Mouse (Mus musculus): ENCODE results near the gene Tmem11. TPM values are rescaled to one million over a fixed set of nuclear protein-coding genes. Genes with fewer than 3 reads are reported as not detected.

Tmem11 gene
- total RNA-seq, 2 experiments from 2014 or later: 41.3 to 46.3 TPM

- no peak for DNase-seq
These were observed 51.7 kb downstream of the Tmem11 start for GRCm38 (mm10) chr11:60827241-60827945.

DNA sequence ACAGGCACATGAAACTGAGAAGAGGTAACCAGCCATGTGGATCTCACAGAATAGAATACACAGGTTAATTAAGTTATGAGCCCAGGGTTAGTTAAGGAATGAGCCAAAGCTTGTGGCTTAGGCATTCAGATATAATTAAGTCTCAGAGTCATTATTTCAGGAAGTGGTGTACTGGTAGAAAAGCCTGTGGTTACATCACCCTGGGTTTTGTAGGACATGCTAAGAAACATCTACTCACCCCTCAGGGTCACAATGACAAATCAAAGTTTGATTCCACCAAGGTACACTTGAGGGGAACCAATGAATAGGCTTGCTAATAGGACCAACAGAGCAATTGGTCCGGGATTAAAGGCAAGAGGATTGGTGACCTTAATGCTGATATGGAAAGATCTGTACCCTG is 52.4 kb downstream of the Tmem11 start:
- no peak for DNase-seq

DNA sequence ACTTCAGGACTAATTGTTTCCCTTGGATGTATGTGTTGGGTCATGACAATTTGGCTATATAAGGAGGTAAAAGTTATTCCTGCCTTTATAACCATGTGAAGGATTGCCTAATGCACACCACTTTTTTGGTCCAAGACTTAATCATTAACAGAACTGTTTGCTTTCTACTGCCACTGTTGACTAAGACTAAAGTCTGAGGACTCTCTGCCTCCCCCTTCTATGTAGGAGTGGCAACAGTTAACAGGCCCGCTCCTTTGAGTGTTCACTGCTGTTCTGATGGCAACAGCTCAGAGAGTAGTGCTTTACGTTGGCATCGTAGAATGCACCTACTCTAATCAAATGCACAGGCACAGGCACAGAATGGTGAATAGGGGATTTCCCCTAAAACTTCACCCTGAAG is 53.9 kb downstream of the Tmem11 start:
- no peak for DNase-seq

GRCm38 (mm10) chr11:60823771-60824170 is 55.3 kb downstream of the Tmem11 start:
- no peak for DNase-seq

DNA sequence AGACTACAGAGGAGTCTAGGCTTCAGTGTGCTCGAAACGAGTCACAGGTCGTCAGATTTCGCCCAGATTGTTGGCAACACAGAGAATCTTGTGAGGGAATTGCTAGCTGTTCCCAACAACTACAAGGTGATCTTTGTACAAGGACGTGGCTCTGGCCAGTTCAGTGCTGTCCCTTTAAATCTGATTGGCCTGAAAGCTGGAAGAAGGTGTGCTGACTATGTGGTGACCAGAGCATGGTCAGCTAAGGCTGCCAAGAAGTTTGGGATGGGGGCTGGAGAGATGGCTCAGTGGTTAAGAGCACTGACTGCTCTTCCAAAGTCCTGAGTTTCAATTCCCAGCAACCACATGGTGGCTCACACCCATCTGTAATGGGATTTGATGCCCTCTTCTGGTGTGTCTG is 62.7 kb downstream of the Tmem11 start:
- DNase-seq: no peak

Other genes starting within 250 kb of the Tmem11 start
- gene Llgl1, start 179.5 kb downstream of the Tmem11 start, total RNA-seq (2021): 10 to 100 TPM; 23.6 to 24.7 TPM
- gene Flii, start 152.0 kb downstream of the Tmem11 start, total RNA-seq (2021): 100 to 1,000 TPM; 137 to 162 TPM
- gene Mief2, start 150.9 kb downstream of the Tmem11 start, total RNA-seq (2021): 10 to 100 TPM; 27.7 to 38.1 TPM
- gene Top3a, start 101.9 kb downstream of the Tmem11 start, total RNA-seq (2021): 10 to 100 TPM in 1 of 2 experiments, 1 to 10 TPM in 1; 6.5 to 10.7 TPM
- gene Smcr8, start 101.7 kb downstream of the Tmem11 start, total RNA-seq (2021): 10 to 100 TPM; 23.7 to 24.9 TPM
- 10 to 100 TPM; 40.4 to 80.2 TPM for gene Shmt1, start 67.6 kb downstream of the Tmem11 start, total RNA-seq (2021)
- gene Dhrs7b, start 48.6 kb downstream of the Tmem11 start, total RNA-seq (2021): 10 to 100 TPM; 50.0 to 51.1 TPM
- gene Natd1, start 35.5 kb upstream of the Tmem11 start, total RNA-seq (2021): 10 to 100 TPM; 19.5 to 26.3 TPM
- gene Map2k3, start 52.8 kb upstream of the Tmem11 start, total RNA-seq (2021): 100 to 1,000 TPM in 1 of 2 experiments, 10 to 100 TPM in 1; 86.9 to 151 TPM
- 1 to 10 TPM; 1.3 to 2.5 TPM for gene Kcnj12, start 143.3 kb upstream of the Tmem11 start, total RNA-seq (2021)
- 1 to 10 TPM in 1 of 2 experiments, under 1 TPM in 1; 0.40 to 1.1 TPM for gene Tnfrsf13b, start 247.5 kb upstream of the Tmem11 start, total RNA-seq (2021)

Measured in adrenal gland, postnatal 36 days (tissue).